Mouse (Mus musculus): ENCODE measurements around the gene Gm36210. TPM values are rescaled to one million over a fixed set of nuclear protein-coding genes. Genes with fewer than 3 reads are reported as not detected.
A peak's percentile ranks its signal among the peaks of the same experiment; 100 is the strongest.
"Not testable (repeated sequence)": the region's sequence is repeated elsewhere in the genome, so short reads cannot be mapped to it uniquely, and the experiment has no call there.

Gm36210 gene
- total RNA-seq, 2 experiments from 2014 or later = 0.41 to 0.44 TPM

GRCm38 (mm10) chr7:4898851-4899648 is 7.3 kb downstream of the Gm36210 start:
- no peak for DNase-seq (ENCODE audit: low spot score in 2 of 2)

- DNase-seq (ENCODE audit: low spot score in 2 of 2) = no peak
Observed at GRCm38 (mm10) chr7:4895186-4895585, 11.1 kb downstream of the Gm36210 start.

- DNase-seq (ENCODE audit: low spot score in 2 of 2) = no peak
Observed at GRCm38 (mm10) chr7:4886680-4887079, 19.6 kb downstream of the Gm36210 start.

GRCm38 (mm10) chr7:4879036-4879435 is 27.3 kb downstream of the Gm36210 start:
- not testable (repeated sequence) for DNase-seq (ENCODE audit: low spot score in 2 of 2)

- DNase-seq (ENCODE audit: low spot score in 2 of 2) = no peak
Observed at GRCm38 (mm10) chr7:4878186-4878585, 28.1 kb downstream of the Gm36210 start.

- no peak for DNase-seq (ENCODE audit: low spot score in 2 of 2)
Observed at GRCm38 (mm10) chr7:4877226-4877625, 29.1 kb downstream of the Gm36210 start.

- DNase-seq (ENCODE audit: low spot score in 2 of 2) = peak; percentile 73 to 89
Observed at GRCm38 (mm10) chr7:4876753-4877221, 29.5 kb downstream of the Gm36210 start, which contains the start of gene Isoc2a. Isoc2a (plus strand) TSS chr7:4877153.

- no peak for DNase-seq (ENCODE audit: low spot score in 2 of 2)
Observed at GRCm38 (mm10) chr7:4870133-4870532, 36.2 kb downstream of the Gm36210 start, which contains the start of gene Isoc2b. Isoc2b (minus strand) TSS chr7:4870258.

- no peak for DNase-seq (ENCODE audit: low spot score in 2 of 2)
Observed at GRCm38 (mm10) chr7:4866631-4867180, 39.6 kb downstream of the Gm36210 start.

- DNase-seq (ENCODE audit: low spot score in 2 of 2) = peak; percentile 95 to 97
Observed at GRCm38 (mm10) chr7:4865579-4866493, 40.5 kb downstream of the Gm36210 start.

- peak in 1 of 2 experiments; percentile 14 for DNase-seq (ENCODE audit: low spot score in 2 of 2)
Observed at GRCm38 (mm10) chr7:4865090-4865489, 41.2 kb downstream of the Gm36210 start.

- DNase-seq (ENCODE audit: low spot score in 2 of 2) = no peak
Observed at GRCm38 (mm10) chr7:4864130-4864845, 42.0 kb downstream of the Gm36210 start.

- DNase-seq (ENCODE audit: low spot score in 2 of 2) = no peak
Observed at GRCm38 (mm10) chr7:4863541-4864080, 42.7 kb downstream of the Gm36210 start.

GRCm38 (mm10) chr7:4863041-4863440 is 43.3 kb downstream of the Gm36210 start:
- no peak for DNase-seq (ENCODE audit: low spot score in 2 of 2)

- DNase-seq (ENCODE audit: low spot score in 2 of 2) = not testable (repeated sequence)
Observed at GRCm38 (mm10) chr7:4860926-4861325, 45.4 kb downstream of the Gm36210 start.

- DNase-seq (ENCODE audit: low spot score in 2 of 2) = no peak
Observed at GRCm38 (mm10) chr7:4859418-4859978, 46.8 kb downstream of the Gm36210 start.

- DNase-seq (ENCODE audit: low spot score in 2 of 2) = no peak
Observed at GRCm38 (mm10) chr7:4857321-4857720, 49.0 kb downstream of the Gm36210 start.

- no peak for DNase-seq (ENCODE audit: low spot score in 2 of 2)
Observed at GRCm38 (mm10) chr7:4856508-4856907, 49.8 kb downstream of the Gm36210 start.

GRCm38 (mm10) chr7:4853613-4854012 is 52.7 kb downstream of the Gm36210 start:
- DNase-seq (ENCODE audit: low spot score in 2 of 2) = no peak

GRCm38 (mm10) chr7:4851315-4851688 is 55.0 kb downstream of the Gm36210 start:
- DNase-seq (ENCODE audit: low spot score in 2 of 2) = no peak
